Mouse (Mus musculus) neutrophil, adult 59 days (primary cell): ENCODE data around the gene Mrpl41. TPM values are rescaled to one million over a fixed set of nuclear protein-coding genes. Genes with fewer than 3 reads are reported as not detected.

ENCODE experiments used
- total RNA-seq, 2 experiments: library from RNA; stranded (reverse); gene quantifications; 1 replicate in 1 of 2; 2 replicates in 1 of 2; pipeline ENCODE4 v1.2.4; 2023

Gene Mrpl41
- 10 to 100 TPM; 19.4 to 23.6 TPM for total RNA-seq

GRCm38 (mm10) chr2:24974906-24975703 is at the start of gene Mrpl41:
Mrpl41 (minus strand) TSS chr2:24975098.

GRCm38 (mm10) chr2:24975704-24976297 is 903 bp upstream of the Mrpl41 start, which contains the start of gene Pnpla7:
Pnpla7 (plus strand) TSS chr2:24976033.

GRCm38 (mm10) chr2:24962304-24963000 is 12.4 kb downstream of the Mrpl41 start, which contains the start of gene Dph7:
Dph7 (plus strand) TSS chr2:24962400.

GRCm38 (mm10) chr2:24949421-24950188 is 25.3 kb downstream of the Mrpl41 start, which contains the start of gene Zmynd19:
Zmynd19 (plus strand) TSS chr2:24949792.

GRCm38 (mm10) chr2:24935057-24935796 is 39.7 kb downstream of the Mrpl41 start, which contains the start of gene Arrdc1:
Arrdc1 (minus strand) TSS chr2:24935252.

Other genes starting within 250 kb of the Mrpl41 start
- gene Cacna1b, start 211.9 kb downstream of the Mrpl41 start, total RNA-seq = under 1 TPM; 0.31 to 0.33 TPM
- 10 to 100 TPM; 49.2 to 63.7 TPM for gene Ehmt1, start 55.5 kb downstream of the Mrpl41 start, total RNA-seq
- gene Arrdc1, start 39.8 kb downstream of the Mrpl41 start, total RNA-seq = 100 to 1,000 TPM; 100 to 108 TPM
- gene Zmynd19, start 25.3 kb downstream of the Mrpl41 start, total RNA-seq = 10 to 100 TPM in 1 of 2 experiments, 1 to 10 TPM in 1; 9.1 to 11.6 TPM
- 1 to 10 TPM; 4.1 to 4.4 TPM for gene Dph7, start 12.7 kb downstream of the Mrpl41 start, total RNA-seq
- 100 to 1,000 TPM; 193 to 200 TPM for gene Pnpla7, start 935 bp upstream of the Mrpl41 start, total RNA-seq
- 10 to 100 TPM; 14.5 to 19.9 TPM for gene Nsmf, start 79.3 kb upstream of the Mrpl41 start, total RNA-seq
- gene Entpd8, start 105.2 kb upstream of the Mrpl41 start, total RNA-seq = not detected
- gene Noxa1, start 120.1 kb upstream of the Mrpl41 start, total RNA-seq = not detected
- under 1 TPM; 0.57 to 0.73 TPM for gene Nrarp, start 205.7 kb upstream of the Mrpl41 start, total RNA-seq
- 10 to 100 TPM; 39.0 to 42.5 TPM for gene Tor4a, start 221.8 kb upstream of the Mrpl41 start, total RNA-seq
- 10 to 100 TPM; 46.2 to 55.8 TPM for gene Nelfb, start 236.4 kb upstream of the Mrpl41 start, total RNA-seq
- under 1 TPM; 0.29 to 0.40 TPM for gene Stpg3, start 239.5 kb upstream of the Mrpl41 start, total RNA-seq
- not detected for gene Fam166a, start 243.6 kb upstream of the Mrpl41 start, total RNA-seq
- 100 to 1,000 TPM; 254 to 279 TPM for gene Tubb4b, start 249.6 kb upstream of the Mrpl41 start, total RNA-seq